Mouse (Mus musculus): ENCODE measurements at regions not wholly inside any gene's neighbourhood (a gene's known extent, or its start where the extent isn't known, plus 50 kb on each side); places are given as distances from the start of the nearest gene placed in this dataset.

- TF ChIP-seq CTCF (IDR thresholded peaks at IDR 0.05; ENCODE audit: borderline replicate concordance, insufficient read depth, low read length): no peak
- TF ChIP-seq POLR2A (IDR thresholded peaks at IDR 0.05; ENCODE audit: low read depth, low read length): no peak
- no peak overlapping the region for H3K27ac ChIP-seq (ENCODE audit: insufficient read depth, low read length)
- no peak overlapping the region for H3K4me3 ChIP-seq (ENCODE audit: insufficient read depth, low read length)
- H3K4me1 ChIP-seq (ENCODE audit: control insufficient read depth, insufficient read depth, low read length): no peaks in the 10 kb centered on the region
These were observed 363.4 kb downstream of the Kctd12 start for GRCm38 (mm10) chr14:102619056-102619455.

- TF ChIP-seq CTCF (IDR thresholded peaks at IDR 0.05; ENCODE audit: borderline replicate concordance, insufficient read depth, low read length): no peak
- TF ChIP-seq POLR2A (IDR thresholded peaks at IDR 0.05; ENCODE audit: low read depth, low read length): no peak
- Histone ChIP-seq H3K4me3 (ENCODE audit: insufficient read depth, low read length) (no peak overlapping the region), H3K27ac (ENCODE audit: insufficient read depth, low read length) (no peak overlapping the region), H3K4me1 (ENCODE audit: control insufficient read depth, insufficient read depth, low read length) (no peaks in the 10 kb centered on the region)
These were observed 366.7 kb downstream of the Kctd12 start for GRCm38 (mm10) chr14:102615588-102616309.

GRCm38 (mm10) chr14:102606055-102606454 is 376.4 kb downstream of the Kctd12 start:
- TF ChIP-seq POLR2A (IDR thresholded peaks at IDR 0.05; ENCODE audit: low read depth, low read length): no peak
- TF ChIP-seq CTCF (IDR thresholded peaks at IDR 0.05; ENCODE audit: borderline replicate concordance, insufficient read depth, low read length): no peak
- Histone ChIP-seq H3K4me1 (ENCODE audit: control insufficient read depth, insufficient read depth, low read length) (no peaks in the 10 kb centered on the region), H3K27ac (ENCODE audit: insufficient read depth, low read length) (no peak overlapping the region), H3K4me3 (ENCODE audit: insufficient read depth, low read length) (no peak overlapping the region)

- H3K27ac ChIP-seq (ENCODE audit: insufficient read depth, low read length): no peak overlapping the region
- TF ChIP-seq POLR2A (IDR thresholded peaks at IDR 0.05; ENCODE audit: low read depth, low read length) (no peak), CTCF (IDR thresholded peaks at IDR 0.05; ENCODE audit: borderline replicate concordance, insufficient read depth, low read length) (no peak)
- no peak overlapping the region for H3K4me3 ChIP-seq (ENCODE audit: insufficient read depth, low read length)
- no peaks in the 10 kb centered on the region for H3K4me1 ChIP-seq (ENCODE audit: control insufficient read depth, insufficient read depth, low read length)
These were observed 387.6 kb downstream of the Kctd12 start for GRCm38 (mm10) chr14:102594850-102595249.

- Histone ChIP-seq H3K4me3 (ENCODE audit: insufficient read depth, low read length) (no peak overlapping the region), H3K27ac (ENCODE audit: insufficient read depth, low read length) (no peak overlapping the region), H3K4me1 (ENCODE audit: control insufficient read depth, insufficient read depth, low read length) (no peaks in the 10 kb centered on the region)
- TF ChIP-seq POLR2A (IDR thresholded peaks at IDR 0.05; ENCODE audit: low read depth, low read length) (no peak), CTCF (IDR thresholded peaks at IDR 0.05; ENCODE audit: borderline replicate concordance, insufficient read depth, low read length) (no peak)
These were observed 428.7 kb downstream of the Kctd12 start for GRCm38 (mm10) chr14:102553781-102554180.

GRCm38 (mm10) chr14:102552598-102552997 is 429.8 kb downstream of the Kctd12 start:
- Histone ChIP-seq H3K4me3 (ENCODE audit: insufficient read depth, low read length) (no peak overlapping the region), H3K27ac (ENCODE audit: insufficient read depth, low read length) (no peak overlapping the region)
- TF ChIP-seq CTCF (IDR thresholded peaks at IDR 0.05; ENCODE audit: borderline replicate concordance, insufficient read depth, low read length) (no peak), POLR2A (IDR thresholded peaks at IDR 0.05; ENCODE audit: low read depth, low read length) (no peak)

GRCm38 (mm10) chr14:102524894-102525577 is 457.4 kb downstream of the Kctd12 start:
- TF ChIP-seq POLR2A (IDR thresholded peaks at IDR 0.05; ENCODE audit: low read depth, low read length): no peak
- no peak for TF ChIP-seq CTCF (IDR thresholded peaks at IDR 0.05; ENCODE audit: borderline replicate concordance, insufficient read depth, low read length)
- Histone ChIP-seq H3K4me1 (ENCODE audit: control insufficient read depth, insufficient read depth, low read length) (no peaks in the 10 kb centered on the region), H3K27ac (ENCODE audit: insufficient read depth, low read length) (no peak overlapping the region), H3K4me3 (ENCODE audit: insufficient read depth, low read length) (no peak overlapping the region)

More at GRCm38 (mm10) chr14:102552598-102552997, 429.8 kb downstream of the Kctd12 start:
- no peaks in the 10 kb centered on the region for H3K4me1 ChIP-seq (ENCODE audit: control insufficient read depth, insufficient read depth, low read length)

- no peak overlapping the region for H3K27ac ChIP-seq (ENCODE audit: insufficient read depth, low read length)
- TF ChIP-seq POLR2A (IDR thresholded peaks at IDR 0.05; ENCODE audit: low read depth, low read length) (no peak), CTCF (IDR thresholded peaks at IDR 0.05; ENCODE audit: borderline replicate concordance, insufficient read depth, low read length) (no peak)
- no peaks in the 10 kb centered on the region; the same call in 1 of the 2 replicates for H3K4me1 ChIP-seq (ENCODE audit: control insufficient read depth, insufficient read depth, low read length)
- no peak overlapping the region for H3K4me3 ChIP-seq (ENCODE audit: insufficient read depth, low read length)
These were observed 465.7 kb downstream of the Kctd12 start for GRCm38 (mm10) chr14:102516765-102517164.

- Histone ChIP-seq H3K4me3 (ENCODE audit: insufficient read depth, low read length) (no peak overlapping the region), H3K27ac (ENCODE audit: insufficient read depth, low read length) (no peak overlapping the region), H3K4me1 (ENCODE audit: control insufficient read depth, insufficient read depth, low read length) (no peaks in the 10 kb centered on the region; the same call in 1 of the 2 replicates)
- TF ChIP-seq POLR2A (IDR thresholded peaks at IDR 0.05; ENCODE audit: low read depth, low read length) (no peak), CTCF (IDR thresholded peaks at IDR 0.05; ENCODE audit: borderline replicate concordance, insufficient read depth, low read length) (no peak)
These were observed 467.9 kb downstream of the Kctd12 start for GRCm38 (mm10) chr14:102514527-102514926.

- no peak for TF ChIP-seq CTCF (IDR thresholded peaks at IDR 0.05; ENCODE audit: borderline replicate concordance, insufficient read depth, low read length)
- no peak for TF ChIP-seq POLR2A (IDR thresholded peaks at IDR 0.05; ENCODE audit: low read depth, low read length)
- no peak overlapping the region; the same call in 1 of the 2 replicates for H3K27ac ChIP-seq (ENCODE audit: insufficient read depth, low read length)
- no peak overlapping the region for H3K4me3 ChIP-seq (ENCODE audit: insufficient read depth, low read length)
- no peaks in the 10 kb centered on the region; the same call in 1 of the 2 replicates for H3K4me1 ChIP-seq (ENCODE audit: control insufficient read depth, insufficient read depth, low read length)
These were observed 469.8 kb downstream of the Kctd12 start for GRCm38 (mm10) chr14:102512651-102513050.

Data from embryonic fibroblast, embryonic 13.5 days (primary cell).